Mouse (Mus musculus): ENCODE data around the gene Olfr288.

DNA sequence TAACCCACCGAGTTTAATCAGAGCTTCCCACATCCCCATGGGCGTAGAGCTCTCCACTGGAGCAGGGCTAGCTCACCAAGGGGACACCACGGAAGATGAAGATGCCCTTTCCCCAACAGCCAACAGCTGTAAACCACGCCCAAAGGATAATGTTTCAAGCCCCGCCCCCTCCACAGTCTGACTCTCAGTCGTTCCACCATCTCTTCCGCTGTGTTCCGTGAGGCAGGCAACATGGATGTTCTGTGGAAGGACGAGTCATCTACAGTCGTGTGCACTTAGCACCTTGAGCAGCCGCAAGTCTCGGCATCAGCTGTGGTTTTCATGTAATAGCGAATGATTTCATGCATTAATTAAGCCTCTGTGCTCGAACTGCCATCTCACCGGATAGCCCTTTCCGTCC is 30.3 kb upstream of the Olfr288 start:
- no peak for TF ChIP-seq CTCF (IDR thresholded peaks at IDR 0.05; ENCODE audit: low read depth)
- no peak for TF ChIP-seq EP300 (IDR thresholded peaks at IDR 0.05; ENCODE audit: low read depth)
